Mouse (Mus musculus) embryo, embryonic 9.5 days (tissue): ENCODE results near the gene Sema4b.

ENCODE experiments used
- DNase-seq: peaks from one replicate; pipeline ENCODE4 v3.0.0-alpha.2; 2017; ENCODE audit errors: extremely low spot score

The Sema4b gene

GRCm38 (mm10) chr7:80216566-80216965, 29.9 kb downstream of the Sema4b start:
- no peak for DNase-seq

- DNase-seq: no peak
Observed at GRCm38 (mm10) chr7:80218666-80219065, 32.0 kb downstream of the Sema4b start.

GRCm38 (mm10) chr7:80220237-80220797, 33.7 kb downstream of the Sema4b start:
- no peak for DNase-seq

- no peak for DNase-seq
Observed at GRCm38 (mm10) chr7:80221179-80221750, 34.6 kb downstream of the Sema4b start.

- no peak for DNase-seq
Observed at GRCm38 (mm10) chr7:80227065-80227464, 40.4 kb downstream of the Sema4b start.

GRCm38 (mm10) chr7:80230196-80230595, 43.6 kb downstream of the Sema4b start:
- DNase-seq: no peak

GRCm38 (mm10) chr7:80231971-80232488, 45.4 kb downstream of the Sema4b start:
- DNase-seq: no peak

GRCm38 (mm10) chr7:80232489-80233029, 45.9 kb downstream of the Sema4b start, which contains the start of the genes Cib1 and Gdpgp1:
TSS of gene Cib1 (minus strand) at chr7:80232813.
TSS of gene Gdpgp1 (plus strand) at chr7:80232865.
- peak; percentile 99 for DNase-seq

- DNase-seq: no peak
Observed at GRCm38 (mm10) chr7:80233799-80234198, 47.2 kb downstream of the Sema4b start.

- no peak for DNase-seq
Observed at GRCm38 (mm10) chr7:80238542-80238941, 51.9 kb downstream of the Sema4b start.

- no peak for DNase-seq
Observed at GRCm38 (mm10) chr7:80241661-80242060, 55.0 kb downstream of the Sema4b start.

GRCm38 (mm10) chr7:80244851-80245250, 58.2 kb downstream of the Sema4b start:
- DNase-seq: no peak

GRCm38 (mm10) chr7:80246148-80246721, 59.6 kb downstream of the Sema4b start, which contains the start of gene Ttll13:
TSS of gene Ttll13 (plus strand) at chr7:80246376.
- peak; percentile 97 for DNase-seq

- DNase-seq: no peak
Observed at GRCm38 (mm10) chr7:80246859-80247258, 60.2 kb downstream of the Sema4b start.

GRCm38 (mm10) chr7:80252437-80252836, 65.8 kb downstream of the Sema4b start:
- no peak for DNase-seq

GRCm38 (mm10) chr7:80252886-80253285, 66.2 kb downstream of the Sema4b start:
- no peak for DNase-seq

- no peak for DNase-seq
Observed at GRCm38 (mm10) chr7:80255981-80256380, 69.3 kb downstream of the Sema4b start.

GRCm38 (mm10) chr7:80257706-80258105, 71.1 kb downstream of the Sema4b start:
- DNase-seq: no peak

GRCm38 (mm10) chr7:80260625-80261371, 74.2 kb downstream of the Sema4b start, which contains the start of gene Ngrn:
TSS of gene Ngrn (plus strand) at chr7:80261215.
- DNase-seq: peak; percentile 83

GRCm38 (mm10) chr7:80261372-80261990, 74.8 kb downstream of the Sema4b start:
- DNase-seq: no peak

- DNase-seq: no peak
Observed at GRCm38 (mm10) chr7:80264606-80265005, 78.0 kb downstream of the Sema4b start.
